Mouse (Mus musculus): ENCODE measurements at regions not wholly inside any gene's neighbourhood (a gene's known extent, or its start where the extent isn't known, plus 50 kb on each side); places are given as distances from the start of the nearest gene placed in this dataset.

- DNase-seq (ENCODE audit: low spot score in 2 of 2), result no peak
Observed at GRCm38 (mm10) chr2:43437251-43437650, 117.9 kb upstream of the Kynu start.

- peak; percentile 1 to 10 for DNase-seq (ENCODE audit: low spot score in 2 of 2)
Observed at GRCm38 (mm10) chr2:43455158-43455873, 99.8 kb upstream of the Kynu start.

- DNase-seq (ENCODE audit: low spot score in 2 of 2), result no peak
Observed at GRCm38 (mm10) chr2:43469161-43469560, 86.0 kb upstream of the Kynu start.

GRCm38 (mm10) chr2:43469893-43470292, 85.2 kb upstream of the Kynu start:
- no peak for DNase-seq (ENCODE audit: low spot score in 2 of 2)

- DNase-seq (ENCODE audit: low spot score in 2 of 2), result no peak
Observed at GRCm38 (mm10) chr2:43478494-43478893, 76.6 kb upstream of the Kynu start.

- DNase-seq (ENCODE audit: low spot score in 2 of 2), result no peak
Observed at GRCm38 (mm10) chr2:43479871-43480270, 75.3 kb upstream of the Kynu start.
